Mouse (Mus musculus): ENCODE results near the gene Nfatc4.

The Nfatc4 gene

DNA sequence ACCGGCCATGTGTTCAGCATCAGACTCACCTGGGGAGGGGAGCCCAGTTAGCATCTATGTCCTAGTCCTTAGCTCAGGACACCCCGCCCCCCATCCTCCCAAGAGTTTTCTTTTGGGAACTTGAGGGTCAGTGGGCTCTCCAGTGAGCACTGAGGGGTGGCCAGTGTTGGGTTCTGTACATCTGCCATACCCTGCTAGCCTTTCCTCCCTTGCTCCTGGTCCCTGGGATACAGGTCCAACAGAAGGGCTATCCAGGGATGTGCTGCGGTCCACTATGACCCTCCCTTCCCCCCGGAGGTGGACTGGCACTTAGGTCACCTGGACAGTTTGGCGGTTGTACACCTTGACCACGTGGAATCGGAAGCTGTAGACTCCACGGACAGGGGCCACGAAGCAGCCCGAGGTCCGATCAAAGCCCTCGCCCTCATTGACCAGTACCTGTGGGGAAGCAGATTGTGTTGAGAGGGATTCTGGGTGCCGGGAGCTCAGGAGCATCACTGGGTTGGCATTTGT, 60.3 kb downstream of the Nfatc4 start:
- DNase-seq (ENCODE audit: low read depth, low spot score) = peak; percentile 66

Data from brain, adult 2 months (tissue).